Mouse (Mus musculus) lung, adult 2 months (tissue): ENCODE results near the gene Stim1.

Experiments
- CTCF ChIP-seq: fragments of 200-500 bp; IDR thresholded peaks from 2 replicates; pipeline ENCODE4 v1.5.1; 2011; ENCODE audit warnings: mild to moderate bottlenecking, low read length, control low read depth; ENCODE audit not compliant: insufficient read depth
- POLR2A ChIP-seq: fragments of 200-500 bp; IDR thresholded peaks from 2 replicates; pipeline ENCODE4 v1.6.1; 2011; ENCODE audit warnings: low read depth, mild to moderate bottlenecking, control low read depth, low read length, borderline replicate concordance; ENCODE audit errors: extremely low read depth

- no peak for TF ChIP-seq CTCF
- TF ChIP-seq POLR2A, result no peak
These were observed 128.3 kb downstream of the Stim1 start for GRCm38 (mm10) chr7:102395894-102396293.
